Mouse (Mus musculus) cerebellum, postnatal 25 days (tissue): Measurements from ENCODE around the gene Rusc2.

Experiments used
- DNase-seq, 2 experiments: peaks; one replicate each; pipeline ENCODE4 v3.0.0; 2021; ENCODE audit warnings: mixed read lengths in 2 of 2

The Rusc2 gene

DNA sequence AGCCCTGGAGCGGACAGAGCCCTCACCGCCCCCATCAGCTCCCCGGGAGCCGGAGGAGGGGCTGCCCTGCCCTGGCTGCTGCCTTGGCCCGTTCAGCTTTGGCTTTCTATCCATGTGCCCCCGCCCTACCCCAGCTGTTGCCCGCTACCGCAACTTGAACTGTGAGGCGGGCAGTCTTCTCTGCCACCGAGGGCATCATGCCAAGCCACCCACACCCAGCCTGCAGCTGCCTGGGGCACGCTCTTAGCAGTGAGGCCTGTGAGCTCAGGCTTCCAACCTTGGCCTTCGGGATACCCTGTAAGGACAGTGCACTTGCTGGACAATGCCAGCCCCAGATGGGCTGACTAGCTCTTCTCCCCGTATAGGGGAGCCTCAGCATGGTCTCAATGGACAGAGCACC lies 65.5 kb downstream of the Rusc2 start:
- no peak for DNase-seq

DNA sequence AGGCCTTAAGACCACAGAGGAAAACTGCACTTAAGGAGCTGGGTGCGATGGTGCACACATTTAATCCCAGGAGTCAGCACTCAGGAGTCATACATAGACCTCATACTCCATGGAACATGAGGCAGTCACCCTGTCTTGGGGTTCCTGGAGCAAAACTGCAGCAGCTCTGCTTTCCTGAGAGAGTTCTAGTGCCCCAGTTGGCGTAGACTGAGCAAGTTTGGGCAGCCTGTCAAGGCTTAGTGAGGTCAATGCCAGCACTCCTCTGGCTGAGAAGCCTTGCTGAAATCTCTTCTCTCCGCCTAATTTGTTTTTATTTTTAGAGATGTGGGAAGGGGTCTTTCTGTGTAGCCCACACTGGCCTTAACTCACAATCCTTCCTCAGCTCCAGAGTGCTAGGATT lies 66.8 kb downstream of the Rusc2 start:
- DNase-seq = peak; percentile 56 to 74

- DNase-seq = peak in 1 of 2 experiments; percentile 4
Observed at GRCm38 (mm10) chr4:43452315-43452714, 70.5 kb downstream of the Rusc2 start.

DNA sequence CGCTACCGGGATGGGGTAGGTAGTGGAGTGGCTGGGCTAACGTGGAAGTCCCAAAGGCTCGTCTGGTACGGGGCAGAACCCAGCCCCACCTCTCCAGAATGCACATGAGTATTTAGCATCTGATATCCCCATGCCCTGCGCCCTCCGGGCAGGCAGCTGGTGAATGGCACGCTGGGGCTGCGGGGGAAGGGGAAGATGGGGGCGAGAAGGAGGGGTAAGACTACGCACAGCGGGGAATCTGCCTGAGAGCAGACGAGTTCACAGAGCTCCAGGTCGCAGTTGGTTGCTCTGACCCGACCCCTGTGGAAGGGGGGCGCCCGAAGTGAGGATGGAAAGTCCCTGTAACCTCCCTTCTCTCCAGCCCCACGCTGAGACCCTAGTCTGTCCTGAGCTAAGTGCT lies 71.6 kb downstream of the Rusc2 start:
- DNase-seq = peak in 1 of 2 experiments; percentile 9

DNA sequence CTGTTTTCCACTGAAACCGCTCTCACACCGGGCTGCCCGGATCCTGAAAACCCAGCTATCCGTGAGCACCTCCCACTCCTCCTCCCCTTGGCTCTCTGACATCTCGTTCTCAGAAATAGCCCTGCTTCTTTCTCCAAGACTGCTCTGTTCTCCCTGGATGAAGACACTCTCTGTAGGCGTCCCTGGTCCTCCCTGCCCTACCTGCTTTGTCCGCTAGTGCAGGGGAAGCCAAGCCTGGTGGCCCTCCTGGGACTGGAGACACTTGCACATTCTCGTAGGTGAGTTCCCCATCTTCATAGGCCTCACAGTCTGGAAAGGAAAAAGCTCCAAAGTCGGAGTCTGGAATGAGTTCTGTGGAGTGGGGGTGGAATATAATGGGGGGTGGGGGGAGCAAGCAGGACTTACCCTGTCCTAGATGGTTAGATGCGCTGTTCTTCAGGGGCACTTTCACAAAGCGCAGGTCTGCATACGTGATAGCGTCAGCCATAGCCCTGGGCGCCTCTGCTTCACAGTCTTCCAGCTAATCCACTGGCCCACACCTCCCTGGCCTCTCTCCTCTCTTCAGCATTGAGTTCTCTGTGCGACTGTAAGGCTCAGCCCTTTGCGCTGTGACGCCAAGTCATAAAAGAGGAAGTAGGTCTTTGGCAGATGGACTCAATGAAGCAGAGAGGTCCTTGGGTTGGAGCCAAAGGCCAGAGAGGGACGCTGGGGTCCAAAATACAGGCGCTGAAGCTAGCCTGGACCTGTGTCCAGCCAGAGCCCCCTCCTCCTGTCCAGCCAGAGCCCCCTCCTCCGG lies 72.5 kb downstream of the Rusc2 start, which contains the start of gene Cd72:
Gene Cd72, minus strand, starts transcription at position 588 of the 796 bp plus-strand sequence.
- peak in 1 of 2 experiments; percentile 28 for DNase-seq

DNA sequence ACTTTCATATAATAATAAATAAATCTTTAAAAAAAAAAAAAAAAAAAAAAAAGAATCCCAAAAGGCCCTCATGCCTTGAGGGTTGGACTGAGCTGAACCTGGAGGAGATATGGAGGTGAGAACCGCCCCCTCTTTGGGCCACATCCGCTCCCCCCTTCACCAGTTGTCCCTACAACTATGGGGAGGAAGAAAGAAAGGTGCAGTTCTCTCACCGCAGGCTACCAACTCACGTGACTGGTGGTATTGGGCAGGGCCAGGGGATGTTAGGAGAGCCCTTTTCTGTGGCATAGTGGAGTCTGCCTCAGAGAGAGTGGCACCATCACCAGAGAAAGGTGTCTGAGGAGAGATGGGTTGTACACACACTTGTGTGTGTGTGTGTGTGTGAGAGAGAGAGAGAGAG lies 74.7 kb downstream of the Rusc2 start:
- DNase-seq = no peak

DNA sequence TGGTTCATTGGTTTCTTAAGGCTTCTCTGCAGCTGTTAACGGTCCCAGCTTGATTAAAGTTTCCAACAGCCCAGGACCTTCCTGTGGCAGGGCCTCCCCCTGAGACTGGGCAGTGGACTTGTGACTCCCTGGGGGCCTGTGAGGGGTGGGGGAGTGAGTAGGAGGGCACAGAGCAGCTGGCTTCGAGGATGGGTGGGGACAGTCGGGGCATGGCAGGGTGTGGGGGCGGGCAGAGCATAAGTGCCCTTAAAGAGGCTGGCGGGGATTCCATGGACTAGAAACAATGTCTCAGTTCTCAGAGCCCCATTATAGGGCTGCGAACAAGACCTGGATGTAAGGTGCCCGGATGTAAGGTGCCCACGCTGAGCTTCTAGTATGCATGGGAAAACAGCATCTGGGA lies 75.3 kb downstream of the Rusc2 start:
- DNase-seq = no peak

GRCm38 (mm10) chr4:43463102-43463501 lies 81.3 kb downstream of the Rusc2 start:
- no peak for DNase-seq

DNA sequence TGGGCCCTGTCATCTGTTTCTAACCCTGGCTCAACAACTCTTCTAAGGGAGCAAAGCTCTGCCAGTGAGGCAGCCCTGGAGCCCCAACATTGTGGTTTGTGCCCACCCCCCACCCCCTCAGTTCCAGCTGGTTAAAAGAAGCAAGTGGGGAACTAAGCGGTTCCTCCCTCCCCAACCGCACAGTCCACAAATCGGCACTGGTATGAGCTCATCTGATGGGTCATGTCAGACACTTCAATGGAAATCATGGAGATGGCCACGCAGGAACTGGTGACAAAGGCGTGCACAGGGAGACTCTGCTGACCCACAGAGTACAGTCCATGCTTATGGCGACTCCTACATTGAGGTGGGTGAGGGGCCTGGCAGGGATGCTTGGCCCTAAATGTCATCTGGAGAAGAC lies 84.2 kb downstream of the Rusc2 start:
- no peak for DNase-seq

GRCm38 (mm10) chr4:43466872-43467271 lies 85.1 kb downstream of the Rusc2 start:
- no peak for DNase-seq

GRCm38 (mm10) chr4:43470301-43470700 lies 88.5 kb downstream of the Rusc2 start:
- no peak for DNase-seq

DNA sequence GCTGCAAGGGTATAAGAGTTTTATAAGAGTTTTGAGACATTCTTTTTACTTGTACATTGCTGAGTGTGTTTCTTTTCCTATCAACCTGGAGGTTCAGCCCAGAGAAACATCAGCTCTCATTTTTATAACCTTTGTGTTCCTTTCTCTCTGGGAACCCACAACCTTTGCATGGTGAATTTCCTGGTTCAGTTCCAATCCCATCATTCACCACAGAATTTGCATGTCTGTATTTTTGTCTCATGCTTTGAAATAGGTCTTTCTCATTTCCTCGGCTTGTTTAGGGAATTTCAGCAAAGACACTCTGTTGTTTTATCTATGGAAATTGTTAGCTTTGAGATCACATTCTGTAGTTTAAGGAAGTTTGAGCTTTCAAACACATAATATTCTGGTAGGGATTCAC lies 91.9 kb downstream of the Rusc2 start:
- DNase-seq = no peak

DNA sequence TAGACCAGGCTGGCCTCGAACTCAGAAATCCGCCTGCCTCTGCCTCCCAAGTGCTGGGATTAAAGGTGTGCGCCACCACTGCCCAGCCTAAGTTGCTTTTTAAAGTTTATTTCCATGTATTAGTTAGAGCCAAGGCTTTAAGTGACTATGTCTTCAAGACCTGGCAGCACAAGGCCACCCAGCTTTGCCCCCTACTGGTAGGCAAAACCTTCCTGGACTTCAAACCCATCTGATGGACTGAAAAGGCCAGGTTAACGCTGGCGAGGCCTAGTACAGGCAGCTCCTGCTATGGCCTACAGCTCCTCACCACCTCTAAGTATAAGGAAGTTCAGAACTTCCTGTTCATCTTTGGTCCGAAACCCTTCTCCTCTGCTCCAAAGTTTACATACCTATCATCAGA lies 94.8 kb downstream of the Rusc2 start:
- DNase-seq = no peak
